Mouse (Mus musculus) brain, embryonic 14.5 days (tissue): ENCODE data around the gene Col26a1.

Experiments used
- CTCF ChIP-seq: fragments of 200-500 bp; IDR thresholded peaks from 2 replicates; pipeline ENCODE4 v1.5.1; 2012; ENCODE audit warnings: inconsistent platforms, mild to moderate bottlenecking, moderate library complexity, borderline replicate concordance; ENCODE audit not compliant: insufficient read depth, insufficient read length; ENCODE audit errors: extremely low read depth
- POLR2A ChIP-seq: fragments of 200-500 bp; IDR thresholded peaks from 2 replicates; pipeline ENCODE4 v1.6.1; 2012; ENCODE audit warnings: mild to moderate bottlenecking, inconsistent platforms, borderline replicate concordance; ENCODE audit not compliant: poor library complexity, insufficient read depth, insufficient read length, severe bottlenecking; ENCODE audit errors: extremely low read depth

DNA sequence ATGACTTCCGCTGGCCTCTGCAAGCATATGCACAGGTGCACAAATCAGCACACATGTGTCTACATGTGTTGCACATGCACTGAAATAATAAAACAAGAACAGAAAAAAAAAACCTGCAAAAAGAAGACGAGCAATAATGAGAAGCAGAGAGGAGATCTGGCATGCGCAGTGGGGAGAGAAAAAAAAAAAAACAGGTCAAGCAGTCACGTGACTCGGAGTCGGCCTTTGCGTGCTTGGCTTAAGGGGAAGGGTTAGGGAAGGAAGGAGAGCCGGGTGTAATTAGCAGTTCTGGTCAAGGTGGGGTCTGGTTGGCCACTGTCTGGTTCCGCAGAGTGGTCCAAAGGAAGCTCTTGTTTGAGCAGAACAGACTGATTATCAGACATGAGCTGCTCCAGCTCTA is 115.7 kb downstream of the Col26a1 start:
- no peak for TF ChIP-seq CTCF
- TF ChIP-seq POLR2A = no peak
